Mouse (Mus musculus): ENCODE data around the gene Tat.

Tat gene

GRCm38 (mm10) chr8:110039659-110040058 is 49.4 kb downstream of the Tat start, which contains the start of gene Chst4:
Gene Chst4 (minus strand): TSS chr8:110039740.
- no peak for DNase-seq (ENCODE audit: low read depth, low spot score)

GRCm38 (mm10) chr8:110040509-110040908 is 50.3 kb downstream of the Tat start:
- no peak for DNase-seq (ENCODE audit: low read depth, low spot score)

Data from CD4-positive helper T cell, adult 2 months (primary cell).